Mouse (Mus musculus) mature B cell (primary cell): ENCODE results near the gene Mamdc4.

Experiments
- in situ Hi-C: fragments of 300-500 bp; cut with MboI; formaldehyde crosslinking; loops from 2 replicates; pipeline ENCODE4 v1.14.3; 2019

Gene Mamdc4

GRCm38 (mm10) chr2:25561946-25562345, 12.7 kb downstream of the Mamdc4 start:
- in situ Hi-C loops = loop anchor here (25.0 kb wide), 1 partner anchor 1350 kb away; the partner anchor contains the start of genes Med22, Rpl7a, Surf1 and Surf2

GRCm38 (mm10) chr2:25560551-25560950, 14.1 kb downstream of the Mamdc4 start:
- in situ Hi-C loops = loop anchor here (25.0 kb wide), 1 partner anchor 1352 kb away; the partner anchor contains the start of genes Med22, Rpl7a, Surf1 and Surf2

- in situ Hi-C loops = loop anchor here (25.0 kb wide), 1 partner anchor 1354 kb away; the partner anchor contains the start of genes Med22, Rpl7a, Surf1 and Surf2
Observed at GRCm38 (mm10) chr2:25558774-25559173, 15.9 kb downstream of the Mamdc4 start.

- in situ Hi-C loops = loop anchor here (25.0 kb wide), 1 partner anchor 1354 kb away; the partner anchor contains the start of genes Med22, Rpl7a, Surf1 and Surf2
Observed at GRCm38 (mm10) chr2:25557964-25558360, 16.7 kb downstream of the Mamdc4 start.

- in situ Hi-C loops = loop anchor here (25.0 kb wide), 1 partner anchor 1355 kb away; the partner anchor contains the start of genes Med22, Rpl7a, Surf1 and Surf2
Observed at GRCm38 (mm10) chr2:25557221-25557963, 17.3 kb downstream of the Mamdc4 start, which contains the start of gene Edf1. Gene Edf1 (plus strand): TSS chr2:25557847.

GRCm38 (mm10) chr2:25556296-25556695, 18.3 kb downstream of the Mamdc4 start:
- in situ Hi-C loops = loop anchor here (25.0 kb wide), 1 partner anchor 1356 kb away; the partner anchor contains the start of genes Med22, Rpl7a, Surf1 and Surf2

GRCm38 (mm10) chr2:25555479-25555878, 19.2 kb downstream of the Mamdc4 start:
- in situ Hi-C loops = loop anchor here (25.0 kb wide), 1 partner anchor 1357 kb away; the partner anchor contains the start of genes Med22, Rpl7a, Surf1 and Surf2

GRCm38 (mm10) chr2:25553171-25553786, 21.4 kb downstream of the Mamdc4 start:
- in situ Hi-C loops = loop anchor here (25.0 kb wide), 1 partner anchor 1359 kb away; the partner anchor contains the start of genes Med22, Rpl7a, Surf1 and Surf2

GRCm38 (mm10) chr2:25551186-25551585, 23.5 kb downstream of the Mamdc4 start:
- in situ Hi-C loops = loop anchor here (25.0 kb wide), 1 partner anchor 1361 kb away; the partner anchor contains the start of genes Med22, Rpl7a, Surf1 and Surf2

GRCm38 (mm10) chr2:25549021-25549991, 25.3 kb downstream of the Mamdc4 start:
- in situ Hi-C loops = no loop called here

- in situ Hi-C loops = no loop called here
Observed at GRCm38 (mm10) chr2:25546811-25547491, 27.7 kb downstream of the Mamdc4 start, which contains the start of gene Traf2. Gene Traf2 (minus strand): TSS chr2:25546940.

- in situ Hi-C loops = no loop called here
Observed at GRCm38 (mm10) chr2:25545996-25546810, 28.4 kb downstream of the Mamdc4 start.

GRCm38 (mm10) chr2:25541644-25542367, 32.8 kb downstream of the Mamdc4 start:
- in situ Hi-C loops = no loop called here

- in situ Hi-C loops = no loop called here
Observed at GRCm38 (mm10) chr2:25540541-25540948, 34.1 kb downstream of the Mamdc4 start.

GRCm38 (mm10) chr2:25536531-25536930, 38.1 kb downstream of the Mamdc4 start:
- in situ Hi-C loops = no loop called here

- in situ Hi-C loops = no loop called here
Observed at GRCm38 (mm10) chr2:25534866-25535182, 39.8 kb downstream of the Mamdc4 start.

GRCm38 (mm10) chr2:25534178-25534865, 40.3 kb downstream of the Mamdc4 start:
- in situ Hi-C loops = no loop called here

GRCm38 (mm10) chr2:25533707-25534106, 40.9 kb downstream of the Mamdc4 start:
- in situ Hi-C loops = no loop called here
